Mouse (Mus musculus): Measurements from ENCODE around the gene Skiv2l. TPM values are rescaled to one million over a fixed set of nuclear protein-coding genes. Genes with fewer than 3 reads are reported as not detected.
A peak's percentile ranks its signal among the peaks of the same experiment; 100 is the strongest.

Gene Skiv2l
- 40.3 and 62.1 TPM in 2 replicates for total RNA-seq (2014; rRNA removed; ENCODE audit: low replicate concordance)
- 15.9 and 18.7 TPM in 2 replicates for polyA plus RNA-seq (2015; fragmentation: Nextera tagmentation; extraction: Ambion mirVana)

DNA sequence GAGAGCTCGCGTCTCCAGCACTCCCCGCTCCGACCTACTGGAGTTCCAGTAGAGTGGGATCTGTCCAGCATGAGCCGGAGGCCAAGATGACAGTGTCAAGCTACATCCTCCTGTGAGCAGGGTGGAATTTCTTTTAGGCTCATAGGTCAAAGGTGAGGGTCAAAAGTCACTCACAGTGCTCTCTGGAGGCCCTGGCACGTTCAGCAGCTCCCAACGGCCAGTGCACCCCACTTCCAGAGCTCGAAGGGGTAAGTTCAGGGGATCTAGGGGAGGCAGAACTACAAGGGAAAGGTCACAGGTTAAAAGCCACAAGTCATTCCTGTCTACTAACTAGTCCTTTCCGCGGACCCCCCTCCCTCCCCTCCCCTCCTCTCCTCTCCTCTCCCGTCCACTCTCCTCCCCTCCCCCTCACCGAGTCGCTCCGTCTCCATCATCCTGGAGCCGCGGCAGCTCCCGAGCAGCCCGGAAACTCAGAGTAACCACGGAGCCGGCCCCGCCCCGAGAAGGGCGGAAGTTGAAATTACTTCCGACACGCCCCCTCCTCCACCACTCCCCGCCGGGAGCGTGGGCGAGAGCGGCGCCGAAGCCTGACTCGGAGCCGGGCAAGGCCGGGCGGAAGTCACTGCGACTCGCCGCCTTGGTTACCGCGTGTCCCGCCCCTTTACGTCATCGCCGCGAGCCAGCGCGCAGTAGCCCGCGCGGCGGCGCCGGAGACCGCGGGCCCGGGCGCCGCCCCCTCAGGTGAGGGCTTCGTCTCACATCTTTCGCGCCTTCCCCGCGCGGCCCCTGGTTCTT, at the start of gene Skiv2l, which contains the start of gene Nelfe:
Gene Skiv2l (minus strand): TSS at position 489 of the 795 bp plus-strand sequence.
Gene Nelfe (plus strand): TSS at position 670 of the 795 bp plus-strand sequence.
- peak; percentile 96 for DNase-seq (ENCODE audit: low spot score)
- TF ChIP-seq CTCF (IDR thresholded peaks at IDR 0.05; ENCODE audit: low read depth) (no peak), EP300 (IDR thresholded peaks at IDR 0.05; ENCODE audit: low read depth) (peak; percentile 19; the same call in 1 of the 2 replicates)
- peak within 1 kb of the TSS; percentile 75 for H3K9ac ChIP-seq (replicated peaks; ENCODE audit: low read depth, low read length)
- peaks cover 52% of the 10 kb centered on the region for H3K36me3 ChIP-seq (replicated peaks; ENCODE audit: control insufficient read depth, insufficient read depth, low read length)
- H3K4me2 ChIP-seq (ENCODE audit: low read depth, low read length), result peak within 1 kb of the TSS; percentile 96
- peak; percentile 98 for ATAC-seq (ENCODE audit: insufficient read depth, low read depth)
- H3K27me3 ChIP-seq (ENCODE audit: control insufficient read depth, insufficient read depth, low read length), result no peaks in the 10 kb centered on the region
- H3K4me3 ChIP-seq (ENCODE audit: low read depth, low read length), result peak within 1 kb of the TSS; percentile 84
- H3K9me3 ChIP-seq (replicated peaks; ENCODE audit: control insufficient read depth, low read length), result no peaks in the 10 kb centered on the region
- H3K4me1 ChIP-seq (ENCODE audit: control insufficient read depth, insufficient read depth), result peaks cover 13% of the 10 kb centered on the region
- H3K27ac ChIP-seq (ENCODE audit: low read depth), result peak within 1 kb of the TSS; percentile 40; the same call in 1 of the 2 replicates
- whole genome bisulfite sequencing, result under 1% methylated on average over 62 of the region's 65 CpGs

DNA sequence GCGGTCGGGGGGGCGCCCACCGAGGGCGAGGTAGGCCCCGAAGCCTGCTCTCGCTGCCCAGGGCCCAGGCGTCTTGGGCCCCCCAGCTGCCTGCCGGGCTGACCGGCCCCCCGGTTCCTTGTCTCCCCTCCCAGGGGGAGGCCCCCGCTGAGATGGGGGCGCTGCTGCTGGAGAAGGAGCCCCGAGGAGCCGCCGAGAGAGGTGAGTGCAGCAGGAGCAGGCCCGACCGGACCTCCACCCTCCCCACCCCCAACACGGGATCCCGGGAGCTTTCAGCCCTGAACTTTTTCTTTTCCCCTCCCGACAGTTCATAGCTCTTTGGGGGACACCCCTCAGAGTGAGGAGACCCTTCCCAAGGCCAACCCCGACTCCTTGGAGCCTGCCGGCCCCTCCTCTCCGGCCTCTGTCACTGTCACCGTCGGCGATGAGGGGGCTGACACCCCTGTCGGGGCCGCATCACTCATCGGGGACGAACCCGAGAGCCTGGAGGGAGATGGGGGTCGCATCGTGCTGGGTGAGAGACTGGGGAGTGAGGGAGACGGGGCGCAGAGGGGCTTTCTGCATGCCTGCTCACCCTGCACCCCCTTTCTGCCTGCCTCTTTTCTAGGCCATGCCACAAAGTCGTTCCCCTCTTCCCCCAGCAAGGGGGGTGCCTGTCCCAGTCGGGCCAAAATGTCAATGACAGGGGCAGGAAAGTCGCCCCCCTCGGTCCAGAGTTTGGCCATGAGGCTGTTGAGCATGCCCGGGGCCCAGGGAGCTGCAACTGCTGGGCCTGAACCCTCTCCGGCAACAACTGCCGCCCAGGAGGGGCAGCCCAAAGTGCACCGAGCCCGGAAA, 49.3 kb upstream of the Skiv2l start:
- no peaks in the 10 kb centered on the region for H3K9me3 ChIP-seq (replicated peaks; ENCODE audit: control insufficient read depth, low read length)
- H3K4me2 ChIP-seq (ENCODE audit: low read depth, low read length), result peak overlapping the region; percentile 81
- ATAC-seq (ENCODE audit: insufficient read depth, low read depth) (no peak), DNase-seq (ENCODE audit: low spot score) (no peak)
- H3K4me3 ChIP-seq (ENCODE audit: low read depth, low read length), result peak overlapping the region; percentile 97
- H3K4me1 ChIP-seq (ENCODE audit: control insufficient read depth, insufficient read depth), result peaks cover 16% of the 10 kb centered on the region
- peak overlapping the region; percentile 97 for H3K27ac ChIP-seq (ENCODE audit: low read depth)
- TF ChIP-seq EP300 (IDR thresholded peaks at IDR 0.05; ENCODE audit: low read depth) (no peak), CTCF (IDR thresholded peaks at IDR 0.05; ENCODE audit: low read depth) (no peak)
- WGBS, result under 1% methylated on average over 38 of the region's 45 CpGs
- peaks cover 29% of the 10 kb centered on the region for H3K36me3 ChIP-seq (replicated peaks; ENCODE audit: control insufficient read depth, insufficient read depth, low read length)
- H3K9ac ChIP-seq (replicated peaks; ENCODE audit: low read depth, low read length), result peak overlapping the region; percentile 93
- no peaks in the 10 kb centered on the region for H3K27me3 ChIP-seq (ENCODE audit: control insufficient read depth, insufficient read depth, low read length)

DNA sequence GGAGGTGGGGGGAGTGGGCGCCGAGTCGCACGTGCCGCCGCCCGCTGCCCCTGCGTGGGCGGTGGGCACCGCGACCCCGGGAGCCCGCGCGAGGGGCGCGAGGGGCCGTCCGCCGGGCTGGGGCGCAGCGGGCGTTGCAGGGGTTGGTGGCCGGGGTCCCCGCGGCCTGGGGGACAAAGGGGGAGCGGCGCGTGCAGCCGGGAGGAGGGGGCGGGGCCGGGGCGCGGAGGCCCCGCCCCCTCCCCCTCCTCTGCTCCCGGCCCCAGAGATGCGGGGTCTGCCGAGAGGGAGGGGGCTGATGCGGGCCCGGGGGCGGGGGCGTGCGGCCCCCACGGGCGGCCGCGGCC, 48.7 kb upstream of the Skiv2l start:
- no peak for DNase-seq (ENCODE audit: low spot score)
- 4% methylated on average over 4 of the region's 47 CpGs for WGBS

DNA sequence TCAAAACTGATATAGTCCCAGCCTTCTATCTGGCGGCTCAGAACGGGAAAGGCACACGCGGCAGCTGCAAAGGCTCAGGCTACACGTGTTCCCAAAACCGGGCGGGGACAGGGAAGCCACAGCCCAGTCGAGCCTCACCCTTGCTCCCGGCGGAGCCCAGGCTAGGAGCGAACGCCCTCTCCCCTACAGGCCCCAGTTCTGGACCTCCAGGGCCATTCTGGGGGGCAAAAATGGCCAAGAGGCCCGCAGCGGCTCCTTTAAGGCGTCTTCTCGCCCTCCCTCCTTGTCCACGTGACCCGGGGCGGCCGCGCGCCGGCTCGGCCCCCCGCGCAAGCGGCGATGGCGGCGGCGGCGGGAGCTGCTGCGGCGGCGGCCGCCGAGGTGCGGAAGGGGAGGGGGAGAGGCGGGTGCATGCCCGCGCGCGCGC, 48.2 kb upstream of the Skiv2l start, which contains the start of the genes C2 and Ehmt2:
Gene C2 (minus strand): TSS at position 106 of the 427 bp plus-strand sequence.
Gene Ehmt2 (plus strand): TSS at position 310 of the 427 bp plus-strand sequence.
- TF ChIP-seq CTCF (IDR thresholded peaks at IDR 0.05; ENCODE audit: low read depth) (no peak), EP300 (IDR thresholded peaks at IDR 0.05; ENCODE audit: low read depth) (no peak)
- Histone ChIP-seq H3K4me1 (ENCODE audit: control insufficient read depth, insufficient read depth) (peaks cover 21% of the 10 kb centered on the region), H3K4me2 (ENCODE audit: low read depth, low read length) (peak within 1 kb of the TSS; percentile 81), H3K9ac (replicated peaks; ENCODE audit: low read depth, low read length) (peak within 1 kb of the TSS; percentile 93), H3K9me3 (replicated peaks; ENCODE audit: control insufficient read depth, low read length) (no peaks in the 10 kb centered on the region), H3K27me3 (ENCODE audit: control insufficient read depth, insufficient read depth, low read length) (no peaks in the 10 kb centered on the region), H3K36me3 (replicated peaks; ENCODE audit: control insufficient read depth, insufficient read depth, low read length) (peaks cover 18% of the 10 kb centered on the region), H3K27ac (ENCODE audit: low read depth) (peak within 1 kb of the TSS; percentile 97), H3K4me3 (ENCODE audit: low read depth, low read length) (peak within 1 kb of the TSS; percentile 97)
- DNase-seq (ENCODE audit: low spot score) (peak; percentile 75), ATAC-seq (ENCODE audit: insufficient read depth, low read depth) (peak; percentile 39)
- WGBS, result 0% methylated on average over 18 of the region's 44 CpGs

More for the DNA sequence above, 48.7 kb upstream of the Skiv2l start:
- no peak for ATAC-seq (ENCODE audit: insufficient read depth, low read depth)
- no peak for TF ChIP-seq EP300 (IDR thresholded peaks at IDR 0.05; ENCODE audit: low read depth)
- TF ChIP-seq CTCF (IDR thresholded peaks at IDR 0.05; ENCODE audit: low read depth), result no peak
- Histone ChIP-seq H3K9ac (replicated peaks; ENCODE audit: low read depth, low read length) (peak overlapping the region; percentile 93), H3K4me3 (ENCODE audit: low read depth, low read length) (peak overlapping the region; percentile 97), H3K36me3 (replicated peaks; ENCODE audit: control insufficient read depth, insufficient read depth, low read length) (peaks cover 23% of the 10 kb centered on the region), H3K27me3 (ENCODE audit: control insufficient read depth, insufficient read depth, low read length) (no peaks in the 10 kb centered on the region), H3K9me3 (replicated peaks; ENCODE audit: control insufficient read depth, low read length) (no peaks in the 10 kb centered on the region), H3K27ac (ENCODE audit: low read depth) (peak overlapping the region; percentile 97), H3K4me1 (ENCODE audit: control insufficient read depth, insufficient read depth) (peaks cover 19% of the 10 kb centered on the region), H3K4me2 (ENCODE audit: low read depth, low read length) (peak overlapping the region; percentile 81)

All from heart, postnatal 0 days (tissue).